Mouse (Mus musculus) ovary, postnatal 10 days (tissue): ENCODE data around the gene Rhox11.
"Not testable (repeated sequence)": the region's sequence is repeated elsewhere in the genome, so short reads cannot be mapped to it uniquely, and the experiment has no call there.

Experiments used
- DNase-seq: peaks from one replicate; pipeline ENCODE4 v3.0.0; 2022; ENCODE audit warnings: low spot score

The Rhox11 gene

DNA sequence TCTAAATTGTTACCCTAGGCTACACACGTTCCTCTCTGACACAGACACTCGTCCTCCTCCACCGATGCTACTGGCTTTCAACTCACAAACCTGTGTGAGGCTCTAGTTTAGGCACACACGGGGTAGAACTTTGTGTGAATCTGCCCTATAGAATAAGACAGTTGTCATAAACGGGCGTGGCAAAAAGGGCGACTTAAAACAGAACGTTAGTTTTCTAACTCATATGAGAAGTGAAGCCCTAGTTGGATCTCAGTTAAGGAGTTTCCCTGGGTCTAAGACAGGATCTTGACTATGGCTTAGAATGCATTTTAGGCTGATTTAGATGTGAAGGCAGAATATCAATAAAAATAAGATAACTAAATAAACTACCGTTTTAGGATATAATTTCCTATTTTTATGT lies at the start of gene Rhox11:
Gene Rhox11, minus strand, starts transcription at position 101 of the 400 bp plus-strand sequence.
- DNase-seq: no peak

- DNase-seq: no peak
Observed at GRCm38 (mm10) chrX:38121478-38121877, 36.5 kb upstream of the Rhox11 start.

GRCm38 (mm10) chrX:38120982-38121381 lies 36.0 kb upstream of the Rhox11 start, which contains the start of gene Rhox13:
Gene Rhox13, plus strand, starts transcription at chrX:38121219.
- DNase-seq: no peak

DNA sequence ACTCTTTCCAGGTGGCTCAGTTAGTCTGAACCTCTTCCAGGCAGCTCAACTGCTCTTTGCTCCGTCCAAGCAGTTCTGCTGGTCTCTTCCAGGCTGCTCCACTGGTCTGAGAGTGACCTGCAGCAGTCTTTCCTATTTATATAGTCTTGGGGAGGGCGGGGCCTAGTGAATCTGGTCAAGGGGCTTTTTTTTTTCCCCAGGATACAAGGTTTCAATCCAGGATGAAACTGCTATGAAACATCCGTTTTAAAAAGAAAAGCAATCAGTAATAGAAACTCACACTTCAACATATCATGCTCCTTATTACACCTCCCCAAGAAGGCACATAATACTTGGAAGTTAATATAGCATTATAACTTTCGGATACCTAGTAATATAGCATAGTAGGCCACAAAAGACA lies 25.9 kb upstream of the Rhox11 start, which contains the start of gene Rhox12:
Gene Rhox12, minus strand, starts transcription at position 101 of the 400 bp plus-strand sequence.
- no peak for DNase-seq

DNA sequence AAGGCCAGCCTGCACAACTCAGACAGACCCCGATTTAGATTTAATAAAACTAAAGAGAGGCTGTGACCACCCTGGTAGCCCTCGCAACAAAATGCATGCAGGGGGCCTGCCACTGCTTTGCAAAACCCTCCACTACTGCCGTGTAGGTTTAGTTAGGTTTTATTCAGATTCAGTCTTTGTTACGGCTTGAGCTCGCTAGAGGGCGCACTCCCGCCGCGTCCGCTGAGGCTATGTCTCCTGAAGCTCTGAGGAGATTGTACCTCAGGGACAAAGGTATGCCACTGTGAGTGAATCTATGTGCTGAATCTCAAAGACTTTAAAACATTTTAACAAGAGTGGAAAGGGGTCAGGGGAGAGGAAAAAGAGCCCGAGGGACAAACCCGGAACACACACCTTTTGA lies 715 bp downstream of the Rhox11 start:
- DNase-seq: no peak

DNA sequence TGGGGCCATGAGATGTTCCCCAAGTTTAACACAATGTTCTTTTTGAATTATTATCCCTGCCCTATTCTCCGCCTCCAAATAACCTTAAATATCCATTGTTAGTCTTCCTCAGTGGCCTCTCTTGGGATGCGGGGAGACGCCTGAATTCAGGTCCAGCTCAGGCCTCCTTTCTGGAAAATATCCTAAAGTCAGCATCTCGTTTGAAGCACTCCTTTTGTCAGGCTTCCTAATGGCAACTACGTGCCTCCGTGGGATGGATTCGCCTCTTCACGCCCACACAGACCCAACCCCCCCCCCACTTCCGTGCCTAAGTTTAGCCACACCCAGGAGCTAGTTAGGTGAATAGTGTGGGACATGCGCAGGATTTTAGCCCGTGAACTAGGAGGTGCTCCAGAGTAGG lies 18.8 kb downstream of the Rhox11 start, which contains the start of gene Rhox10:
Gene Rhox10, plus strand, starts transcription at position 301 of the 400 bp plus-strand sequence.
- DNase-seq: no peak

DNA sequence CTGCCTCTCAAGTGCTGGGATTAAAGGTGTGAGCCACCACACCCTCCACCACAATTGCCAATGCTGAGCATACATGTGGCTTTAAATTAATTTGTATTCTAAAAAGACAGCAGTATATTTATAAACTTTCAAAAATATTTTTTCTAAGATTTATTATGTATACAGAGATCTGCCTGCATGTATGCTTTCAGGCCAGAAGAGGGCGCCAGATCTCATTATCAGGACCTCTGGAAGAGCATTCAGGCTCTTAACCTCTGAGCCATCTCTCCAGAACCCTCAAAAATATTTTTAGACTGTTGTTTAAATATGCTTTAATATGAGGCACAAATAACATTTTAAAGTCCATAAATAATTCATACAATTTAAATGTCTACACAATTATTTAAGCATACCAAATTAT lies 23.4 kb downstream of the Rhox11 start:
- DNase-seq: no peak

- not testable (repeated sequence) for DNase-seq
Observed at GRCm38 (mm10) chrX:38043014-38043413, 41.9 kb downstream of the Rhox11 start, which contains the start of gene Btg1-ps2. Gene Btg1-ps2, minus strand, starts transcription at chrX:38043114.

- no peak for DNase-seq
Observed at GRCm38 (mm10) chrX:38039666-38040065, 45.3 kb downstream of the Rhox11 start.

GRCm38 (mm10) chrX:38033841-38034240 lies 51.1 kb downstream of the Rhox11 start:
- no peak for DNase-seq
